Mouse (Mus musculus) myocyte (in vitro differentiated cells): ENCODE results near the gene Atraid. TPM values are rescaled to one million over a fixed set of nuclear protein-coding genes. Genes with fewer than 3 reads are reported as not detected.

Source experiments
- H3K27me3 ChIP-seq: one replicate; pipeline ENCODE4 v1.6.1; 2011; ENCODE audit not compliant: control insufficient read depth, insufficient read depth, insufficient read length
- H3K36me3 ChIP-seq: one replicate; pipeline ENCODE4 v1.6.1; 2011; ENCODE audit not compliant: control insufficient read depth, insufficient read depth
- H3K4me2 ChIP-seq: one replicate; pipeline ENCODE4 v1.6.1; 2011; ENCODE audit warnings: low read depth, control low read depth
- H3K4me3 ChIP-seq: one replicate; pipeline ENCODE4 v1.5.1; 2011; ENCODE audit warnings: mild to moderate bottlenecking, control low read depth, moderate library complexity
- H3K79me2 ChIP-seq: one replicate; pipeline ENCODE4 v1.6.1; 2011; ENCODE audit not compliant: control insufficient read depth, insufficient read depth
- H3ac ChIP-seq: one replicate; pipeline ENCODE4 v1.6.1; 2011; ENCODE audit not compliant: control insufficient read depth, insufficient read length
- CEBPB ChIP-seq: IDR thresholded peaks from 2 replicates; pipeline ENCODE4 v1.6.1; 2011; ENCODE audit warnings: mild to moderate bottlenecking, moderate library complexity; ENCODE audit not compliant: poor library complexity, insufficient read depth, severe bottlenecking
- E2F4 ChIP-seq: IDR thresholded peaks from one replicate; pipeline ENCODE4 v1.6.1; 2011; ENCODE audit warnings: mild to moderate bottlenecking, control low read depth, moderate library complexity; ENCODE audit not compliant: insufficient read depth
- MAX ChIP-seq: IDR thresholded peaks from one replicate; pipeline ENCODE4 v1.6.1; 2011; ENCODE audit warnings: low read depth, mild to moderate bottlenecking, control low read depth
- MYOD1 ChIP-seq, 3 experiments: IDR thresholded peaks; one replicate each; pipeline ENCODE4 v1.6.1; 2011; ENCODE audit warnings: control low read depth in 2 of 3, low read depth in 2 of 3, mild to moderate bottlenecking in 2 of 3, moderate library complexity in 1 of 3; ENCODE audit not compliant: insufficient read length in 2 of 3, control insufficient read depth in 1 of 3
- MYOG ChIP-seq, 3 experiments: IDR thresholded peaks; one replicate each; pipeline ENCODE4 v1.6.1; 2011; ENCODE audit warnings: control low read depth in 2 of 3, low read depth in 2 of 3, mild to moderate bottlenecking in 2 of 3; ENCODE audit not compliant: insufficient read length in 2 of 3, control insufficient read depth in 1 of 3, insufficient read depth in 1 of 3
- POLR2A ChIP-seq: IDR thresholded peaks from one replicate; pipeline ENCODE4 v1.6.1; 2011; ENCODE audit warnings: low read depth, mild to moderate bottlenecking, control low read depth, moderate library complexity; ENCODE audit not compliant: insufficient read length
- POLR2AphosphoS2 ChIP-seq: IDR thresholded peaks from one replicate; pipeline ENCODE4 v1.6.1; 2011; ENCODE audit warnings: low read depth, control low read depth; ENCODE audit not compliant: insufficient read length
- REST ChIP-seq: IDR thresholded peaks from one replicate; pipeline ENCODE4 v1.6.1; 2011; ENCODE audit warnings: mild to moderate bottlenecking, control low read depth, moderate library complexity; ENCODE audit not compliant: insufficient read depth, insufficient read length
- SRF ChIP-seq: IDR thresholded peaks from one replicate; pipeline ENCODE4 v1.6.1; 2011; ENCODE audit warnings: low read depth; ENCODE audit not compliant: control insufficient read depth, insufficient read length
- TCF12 ChIP-seq: IDR thresholded peaks from one replicate; pipeline ENCODE4 v1.6.1; 2011; ENCODE audit warnings: mild to moderate bottlenecking, control low read depth; ENCODE audit not compliant: poor library complexity, insufficient read depth, severe bottlenecking
- TCF3 ChIP-seq: IDR thresholded peaks from one replicate; pipeline ENCODE4 v1.6.1; 2011; ENCODE audit warnings: low read depth, control low read depth; ENCODE audit not compliant: insufficient read length
- USF1 ChIP-seq: IDR thresholded peaks from one replicate; pipeline ENCODE4 v1.6.1; 2011; ENCODE audit warnings: low read depth, mild to moderate bottlenecking, control low read depth, moderate library complexity
- polyA plus RNA-seq: library from polyadenylated mRNA; unstranded; fragments of >200 nt; fragmentation: generic; extraction: Trizol; gene quantifications from one replicate; pipeline ENCODE4 v1.2.1, GENCODE M21; 2012; ENCODE audit warnings: missing spikeins

Gene Atraid
- polyA plus RNA-seq = 143 TPM

GRCm38 (mm10) chr5:31047848-31048762 is at the start of gene Atraid:
Gene Atraid, plus strand, starts transcription at chr5:31048312.
- Histone ChIP-seq H3K4me3 (peak within 1 kb of the TSS; percentile 94), H3K27me3 (no peaks in the 10 kb centered on the region)

GRCm38 (mm10) chr5:30999324-30999723 is 48.8 kb upstream of the Atraid start:
- Histone ChIP-seq H3K4me2 (no peak overlapping the region), H3K4me3 (no peak overlapping the region), H3ac (no peak overlapping the region), H3K36me3 (no peaks in the 10 kb centered on the region), H3K79me2 (no peaks in the 10 kb centered on the region), H3K27me3 (no peaks in the 10 kb centered on the region)
- TF ChIP-seq USF1 = no peak
- TF ChIP-seq POLR2A = no peak
- TF ChIP-seq TCF12 = no peak
- TF ChIP-seq REST = no peak
- TF ChIP-seq MYOD1 (IDR thresholded peaks at IDR 0.05; ENCODE audit: control insufficient read depth in 1 of 3, insufficient read length in 2 of 3, low read depth in 2 of 3) = no peak
- TF ChIP-seq SRF = no peak
- no peak for TF ChIP-seq POLR2AphosphoS2
- TF ChIP-seq E2F4 = no peak
- TF ChIP-seq MYOG (IDR thresholded peaks at IDR 0.05; ENCODE audit: control insufficient read depth in 1 of 3, insufficient read depth in 1 of 3, insufficient read length in 2 of 3, low read depth in 2 of 3) = no peak
- TF ChIP-seq MAX = no peak
- TF ChIP-seq TCF3 = no peak

More at GRCm38 (mm10) chr5:31047848-31048762, at the start of gene Atraid:
- H3K79me2 ChIP-seq = no peaks in the 10 kb centered on the region
- TF ChIP-seq SRF (no peak), POLR2AphosphoS2 (peak; percentile 86), TCF12 (no peak), MYOG (IDR thresholded peaks at IDR 0.05; ENCODE audit: control insufficient read depth in 1 of 3, insufficient read depth in 1 of 3, insufficient read length in 2 of 3, low read depth in 2 of 3) (peak in 1 of 3 experiments; percentile 46), REST (no peak), MYOD1 (IDR thresholded peaks at IDR 0.05; ENCODE audit: control insufficient read depth in 1 of 3, insufficient read length in 2 of 3, low read depth in 2 of 3) (peak in 1 of 3 experiments; percentile 35), CEBPB (no peak), USF1 (peak; percentile 71), POLR2A (peak; percentile 94)
- H3K36me3 ChIP-seq = no peaks in the 10 kb centered on the region
- peak within 1 kb of the TSS; percentile 41 for H3ac ChIP-seq
- peak within 1 kb of the TSS; percentile 95 for H3K4me2 ChIP-seq

- Histone ChIP-seq H3K4me3 (no peak overlapping the region), H3K79me2 (no peaks in the 10 kb centered on the region), H3K36me3 (no peaks in the 10 kb centered on the region), H3K4me2 (peak overlapping the region; percentile 39), H3K27me3 (no peaks in the 10 kb centered on the region), H3ac (no peak overlapping the region)
- TF ChIP-seq SRF (no peak), POLR2AphosphoS2 (no peak), POLR2A (no peak), E2F4 (no peak), REST (no peak), MYOG (IDR thresholded peaks at IDR 0.05; ENCODE audit: control insufficient read depth in 1 of 3, insufficient read depth in 1 of 3, insufficient read length in 2 of 3, low read depth in 2 of 3) (no peak), CEBPB (no peak), TCF12 (no peak), MAX (no peak), TCF3 (no peak)
These were observed 48.0 kb upstream of the Atraid start for GRCm38 (mm10) chr5:31000122-31000521.

GRCm38 (mm10) chr5:31000993-31001392 is 47.1 kb upstream of the Atraid start:
- H3K4me3 ChIP-seq = no peak overlapping the region

More at GRCm38 (mm10) chr5:31000993-31001392, 47.1 kb upstream of the Atraid start:
- Histone ChIP-seq H3K27me3 (no peaks in the 10 kb centered on the region), H3K79me2 (no peaks in the 10 kb centered on the region), H3K36me3 (no peaks in the 10 kb centered on the region), H3K4me2 (no peak overlapping the region), H3ac (no peak overlapping the region)
- no peak for TF ChIP-seq CEBPB
- no peak for TF ChIP-seq TCF3
- no peak for TF ChIP-seq E2F4
- TF ChIP-seq TCF12 = no peak
- TF ChIP-seq REST = no peak
- TF ChIP-seq SRF = no peak
- TF ChIP-seq MYOG (IDR thresholded peaks at IDR 0.05; ENCODE audit: control insufficient read depth in 1 of 3, insufficient read depth in 1 of 3, insufficient read length in 2 of 3, low read depth in 2 of 3) = no peak
- TF ChIP-seq MAX = no peak
- TF ChIP-seq MYOD1 (IDR thresholded peaks at IDR 0.05; ENCODE audit: control insufficient read depth in 1 of 3, insufficient read length in 2 of 3, low read depth in 2 of 3) = no peak
- no peak for TF ChIP-seq USF1
- no peak for TF ChIP-seq POLR2AphosphoS2
- TF ChIP-seq POLR2A = no peak
